Mouse (Mus musculus) ES-E14 (cell line): Measurements from ENCODE around the gene Lck.
A peak's percentile ranks its signal among the peaks of the same experiment; 100 is the strongest.

Experiments
- CHD2 ChIP-seq: IDR thresholded peaks from 2 replicates; pipeline ENCODE4 v1.6.1; 2014; ENCODE audit warnings: mild to moderate bottlenecking, low read depth, low read length, inconsistent platforms
- HCFC1 ChIP-seq: IDR thresholded peaks from 2 replicates; pipeline ENCODE4 v1.6.1; 2012; ENCODE audit warnings: low read length, inconsistent platforms, borderline replicate concordance; ENCODE audit not compliant: insufficient read depth
- MAFK ChIP-seq: IDR thresholded peaks from 2 replicates; pipeline ENCODE4 v1.6.1; 2014; ENCODE audit warnings: mild to moderate bottlenecking, low read depth, low read length, inconsistent platforms; ENCODE audit not compliant: insufficient read depth
- ZNF384 ChIP-seq: IDR thresholded peaks from 2 replicates; pipeline ENCODE4 v1.6.1; 2012; ENCODE audit warnings: low read depth, low read length, inconsistent platforms

GRCm38 (mm10) chr4:129555421-129555861, 18.0 kb downstream of the Lck start:
- no peak for TF ChIP-seq CHD2
- no peak for TF ChIP-seq MAFK
- no peak for TF ChIP-seq HCFC1
- TF ChIP-seq ZNF384 = 0 out of 2 replicates have a peak, but pooled peaks have one; percentile 7
